Mouse (Mus musculus) adrenal gland (tissue): ENCODE results near the gene Nup210.

ENCODE experiments used
- intact Hi-C: fragments of 180-260 bp; cut with DNase I; formaldehyde crosslinking; loops from one replicate; pipeline ENCODE4 v1.15.1; 2025

The Nup210 gene

GRCm38 (mm10) chr6:91046184-91046583 is 70.4 kb downstream of the Nup210 start:
- intact Hi-C loops, result no loop called here

GRCm38 (mm10) chr6:91044628-91045331 is 71.8 kb downstream of the Nup210 start:
- intact Hi-C loops, result no loop called here

- intact Hi-C loops, result no loop called here
Observed at GRCm38 (mm10) chr6:91041287-91041686, 75.3 kb downstream of the Nup210 start.

DNA sequence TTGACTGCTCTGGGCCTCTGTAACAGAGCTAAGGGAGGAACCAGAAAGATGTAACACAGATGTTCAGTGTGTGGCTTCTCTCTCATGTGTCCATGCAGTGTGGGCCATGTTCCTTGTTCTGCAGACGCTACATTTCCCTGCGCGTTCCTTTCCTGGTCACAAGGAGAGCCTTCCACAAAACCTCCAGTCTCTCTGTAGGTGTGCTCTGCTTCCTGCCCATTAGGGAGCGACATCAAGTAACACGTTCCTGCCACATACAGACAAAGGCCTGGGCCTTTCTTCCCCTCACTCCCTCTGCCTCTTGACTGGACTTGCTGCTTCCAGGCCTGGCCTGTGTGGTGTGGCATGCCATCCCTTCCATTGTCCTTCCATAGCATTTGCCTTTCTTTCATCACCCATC is 88.4 kb downstream of the Nup210 start:
- intact Hi-C loops, result no loop called here

DNA sequence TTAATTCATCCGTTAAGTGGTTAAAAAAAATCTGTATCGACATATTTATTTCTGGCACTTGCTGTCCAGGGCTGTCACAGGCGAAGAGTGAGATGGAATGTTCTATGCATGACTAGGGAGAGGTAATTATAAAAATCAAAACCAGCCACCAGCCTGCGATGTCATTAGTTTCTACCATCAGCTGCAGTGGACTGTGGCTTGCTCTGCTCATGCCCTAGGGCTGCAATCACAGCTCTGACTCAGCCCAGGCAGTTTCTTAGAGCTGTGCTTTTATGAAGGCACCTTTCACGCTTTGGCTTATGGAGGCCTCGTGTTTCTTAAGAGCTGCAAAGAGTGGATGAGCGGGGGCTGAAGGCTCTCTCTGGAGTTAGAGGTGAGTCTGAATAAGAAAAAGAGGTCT is 95.8 kb downstream of the Nup210 start:
- intact Hi-C loops, result no loop called here

- intact Hi-C loops, result no loop called here
Observed at GRCm38 (mm10) chr6:91016600-91017230, 99.9 kb downstream of the Nup210 start.

GRCm38 (mm10) chr6:91014198-91014958 is 102.3 kb downstream of the Nup210 start:
- intact Hi-C loops, result no loop called here

- intact Hi-C loops, result no loop called here
Observed at GRCm38 (mm10) chr6:91012458-91012857, 104.2 kb downstream of the Nup210 start.

DNA sequence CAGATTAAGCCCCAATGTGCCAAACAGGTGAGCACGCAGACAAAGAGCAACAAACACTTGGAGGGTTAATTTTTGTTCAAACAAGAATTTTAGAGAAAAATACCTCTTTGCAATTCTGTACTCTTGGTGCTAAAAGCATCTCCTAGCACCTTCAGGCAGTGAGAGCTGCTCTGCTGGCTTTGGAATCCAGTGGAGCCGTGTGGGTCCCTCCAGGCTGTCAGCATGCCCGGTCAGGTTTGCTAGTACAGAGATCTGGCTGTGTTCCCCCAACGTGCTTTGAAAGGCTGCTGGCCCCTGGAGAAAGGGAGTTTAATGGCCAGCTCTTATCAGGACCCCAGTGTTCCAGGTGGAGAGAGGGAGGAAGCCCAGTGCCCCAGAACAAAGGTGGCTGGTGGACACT is 105.1 kb downstream of the Nup210 start:
- intact Hi-C loops, result no loop called here

DNA sequence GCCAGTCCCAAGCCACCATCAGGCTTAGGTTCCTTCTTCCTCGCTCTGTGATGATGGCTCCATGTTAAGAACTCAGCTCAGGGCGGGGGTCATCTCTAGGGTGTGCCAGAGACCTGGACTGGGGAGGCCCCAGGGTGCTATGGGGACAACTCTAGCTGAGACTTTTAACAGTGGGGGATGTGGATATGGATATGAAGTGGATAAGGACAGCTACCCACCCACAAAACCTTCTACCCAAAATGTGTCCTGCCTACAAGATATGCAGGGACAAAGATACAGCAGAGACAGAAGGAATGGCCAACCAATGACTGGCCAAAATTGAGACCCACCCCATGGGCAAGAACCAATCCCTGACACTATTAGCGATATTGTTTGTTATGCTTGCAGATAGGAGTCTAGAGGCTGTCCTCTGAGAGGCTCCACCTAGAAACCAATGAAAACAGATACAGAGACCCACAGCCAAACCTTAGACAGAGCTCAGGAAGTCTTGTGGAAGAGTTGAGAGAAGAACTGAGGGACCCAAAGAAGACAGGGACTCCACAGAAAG is 108.3 kb downstream of the Nup210 start:
- intact Hi-C loops, result no loop called here

DNA sequence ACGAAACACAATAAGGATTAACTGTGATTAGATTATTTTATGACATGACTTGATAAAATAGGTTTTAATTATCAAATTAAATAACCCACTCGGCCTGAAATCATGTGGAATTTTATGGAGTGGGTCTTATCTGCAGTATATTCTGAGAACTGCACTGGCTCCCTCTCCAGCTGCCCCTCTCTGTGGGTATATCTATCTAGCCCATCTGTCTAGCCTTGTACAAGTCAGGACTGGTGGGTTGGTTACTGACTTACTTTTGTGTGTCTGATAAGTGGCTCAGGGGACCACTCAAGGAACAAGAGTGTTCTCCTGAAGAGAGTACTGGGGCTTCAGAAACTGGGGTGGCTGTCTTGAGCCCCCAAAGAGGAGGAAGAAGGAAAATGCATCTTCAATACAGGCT is 109.4 kb downstream of the Nup210 start:
- intact Hi-C loops, result no loop called here

DNA sequence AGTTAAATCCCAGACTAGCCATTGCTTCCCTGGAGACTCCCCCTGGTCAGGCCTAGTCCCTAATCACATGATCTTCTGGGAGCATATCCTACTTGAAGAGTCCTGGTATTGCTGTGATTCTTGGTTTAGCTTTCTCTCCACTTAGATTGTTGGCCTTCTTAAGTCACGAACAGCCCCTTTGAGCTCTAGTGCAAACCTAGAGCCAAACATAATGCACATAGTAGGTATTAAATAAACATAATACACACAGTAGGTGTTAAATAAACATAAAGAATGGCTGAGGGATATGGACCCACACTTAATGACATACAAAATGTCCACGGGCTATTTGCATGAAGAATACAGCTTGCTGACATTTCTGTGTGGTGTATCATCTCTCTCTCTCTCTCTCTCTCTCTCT is 112.5 kb downstream of the Nup210 start:
- intact Hi-C loops, result no loop called here

GRCm38 (mm10) chr6:91003310-91003995 is 113.2 kb downstream of the Nup210 start:
- intact Hi-C loops, result no loop called here

GRCm38 (mm10) chr6:91001566-91001965 is 115.1 kb downstream of the Nup210 start:
- intact Hi-C loops, result no loop called here

DNA sequence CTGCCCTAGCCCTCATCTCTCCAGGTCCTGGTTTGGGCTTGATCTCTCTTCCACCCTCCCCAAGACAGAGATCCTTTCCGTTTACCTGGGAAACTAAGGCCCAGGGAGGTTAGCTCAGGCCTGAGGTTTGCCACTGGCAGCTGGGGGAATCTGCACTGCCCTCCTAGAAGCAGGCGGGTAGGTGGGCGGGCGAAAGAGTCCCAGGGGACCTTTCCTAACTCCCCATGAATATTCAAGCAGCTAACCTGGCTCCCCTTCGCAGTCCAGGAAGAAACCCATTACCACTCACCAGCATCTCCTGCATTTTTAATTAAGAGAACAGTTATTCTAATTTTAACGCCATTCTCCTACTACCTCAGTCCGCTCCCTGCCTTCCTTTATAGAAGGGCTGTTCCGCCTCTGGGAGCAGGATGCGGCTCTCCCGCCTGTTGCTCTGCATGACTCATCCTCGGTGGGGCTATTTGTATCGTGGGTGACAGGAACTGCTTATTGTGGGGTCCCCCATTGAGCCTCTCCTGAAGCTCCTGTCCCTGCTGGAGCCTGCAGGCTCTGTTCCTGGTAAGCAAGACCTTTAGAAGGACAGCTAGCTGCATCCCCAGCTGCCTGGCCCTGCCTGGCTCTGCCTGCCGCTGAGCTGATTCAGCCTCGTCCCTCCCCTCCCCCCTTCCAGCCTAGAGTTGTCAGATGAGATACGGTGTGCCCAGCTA is 115.7 kb downstream of the Nup210 start:
- intact Hi-C loops, result no loop called here

GRCm38 (mm10) chr6:90999176-90999575 is 117.5 kb downstream of the Nup210 start:
- intact Hi-C loops, result no loop called here

- intact Hi-C loops, result no loop called here
Observed at GRCm38 (mm10) chr6:90997025-90997424, 119.6 kb downstream of the Nup210 start.

GRCm38 (mm10) chr6:90996181-90996580 is 120.4 kb downstream of the Nup210 start:
- intact Hi-C loops, result no loop called here

DNA sequence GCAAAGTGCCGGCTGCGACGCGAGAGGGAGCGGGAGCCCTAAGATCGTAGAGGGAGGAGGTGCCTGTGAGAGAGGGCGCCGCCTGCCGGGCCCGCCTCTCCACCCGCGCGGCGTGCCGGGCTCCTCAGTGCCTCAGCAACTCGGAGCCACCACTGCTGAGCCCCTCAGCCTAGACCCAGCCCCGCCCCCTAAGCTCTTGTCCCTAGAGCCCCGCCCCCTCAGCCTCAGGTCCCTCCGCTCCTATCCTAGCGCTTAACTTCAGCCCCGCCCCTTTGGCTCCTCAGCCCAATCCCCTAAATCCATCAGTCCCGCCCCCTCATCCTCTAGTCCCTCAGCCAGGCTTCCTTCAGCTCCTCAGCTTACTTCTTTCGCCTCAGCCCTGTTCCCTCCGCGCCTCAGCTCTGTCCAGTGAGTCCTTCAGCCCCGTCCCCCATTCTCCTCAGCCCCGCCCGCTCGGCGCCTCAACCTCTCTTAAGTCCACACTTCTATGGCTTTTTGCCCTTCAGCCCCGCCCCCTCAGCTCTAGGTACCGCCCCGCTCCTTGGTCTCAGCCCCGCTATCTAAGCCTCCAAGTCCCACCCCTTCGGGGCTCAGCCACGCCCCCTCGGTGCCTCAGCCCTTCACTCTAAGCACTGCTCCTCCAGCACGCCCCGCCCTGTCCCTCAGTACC is 127.8 kb downstream of the Nup210 start, which contains the start of gene Iqsec1:
TSS of gene Iqsec1 (minus strand) at position 38 of the 670 bp plus-strand sequence.
- intact Hi-C loops, result no loop called here

DNA sequence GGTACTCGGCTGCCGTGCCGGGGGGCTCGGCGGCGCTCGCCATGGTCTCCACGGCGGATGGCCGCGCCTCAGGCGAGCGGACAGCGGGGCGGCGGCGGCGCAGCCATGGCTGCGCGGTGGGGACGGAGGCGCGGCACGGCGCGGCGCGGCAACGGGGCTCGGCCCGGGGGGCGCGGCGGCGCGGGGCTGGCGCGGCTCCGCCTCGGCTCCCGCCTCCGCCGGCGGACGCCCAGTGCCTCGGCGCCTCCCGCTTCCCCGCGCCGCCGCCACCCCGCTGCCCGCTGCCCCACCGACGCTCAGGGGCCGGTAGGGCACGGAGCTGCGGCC is 128.4 kb downstream of the Nup210 start:
- intact Hi-C loops, result no loop called here
